Mouse (Mus musculus): ENCODE data around the gene Ticam1. TPM values are rescaled to one million over a fixed set of nuclear protein-coding genes. Genes with fewer than 3 reads are reported as not detected.

Gene Ticam1
- polyA plus RNA-seq, 1 experiment from 2014 or later = 2.4 TPM

DNA sequence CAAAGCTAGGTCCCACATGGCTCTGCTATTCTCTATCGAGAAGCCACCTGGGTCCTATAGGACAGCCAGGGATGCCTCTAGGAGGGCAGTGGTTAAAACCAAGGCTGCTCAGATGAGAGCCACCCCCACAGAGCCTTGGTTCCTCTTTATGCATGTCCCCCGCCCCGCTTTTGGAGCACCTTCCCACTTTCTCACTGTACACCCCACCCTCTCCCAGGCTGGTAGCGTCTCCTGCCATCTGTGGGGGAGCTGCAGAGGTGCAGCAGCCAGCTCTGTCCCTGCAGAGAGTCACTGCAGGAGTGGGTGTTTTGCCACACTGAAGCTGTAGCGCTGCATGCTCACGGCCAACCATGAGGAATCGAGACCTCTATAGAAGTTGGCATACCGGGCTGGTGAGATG lies 6.7 kb upstream of the Ticam1 start:
- no peak for ATAC-seq (ENCODE audit: insufficient read depth, low FRiP score, low TSS enrichment)
- Histone ChIP-seq H3K4me1 (ENCODE audit: control insufficient read depth, insufficient read depth, low read length) (no peaks in the 10 kb centered on the region), H3K9me3 (ENCODE audit: control insufficient read depth, low read length) (no peaks in the 10 kb centered on the region), H3K27me3 (ENCODE audit: control insufficient read depth, insufficient read depth, low read length) (no peaks in the 10 kb centered on the region), H3K27ac (ENCODE audit: low read depth, low read length) (no peak overlapping the region), H3K4me2 (ENCODE audit: low read depth) (no peak overlapping the region), H3K4me3 (ENCODE audit: low read depth, low read length) (no peak overlapping the region), H3K9ac (ENCODE audit: low read length) (no peak overlapping the region), H3K36me3 (ENCODE audit: control insufficient read depth, insufficient read depth, low read length) (peaks cover 4% of the 10 kb centered on the region)
- no peak for DNase-seq (ENCODE audit: low spot score)
- 92% methylated on average over 8 of the region's 8 CpGs for WGBS

DNA sequence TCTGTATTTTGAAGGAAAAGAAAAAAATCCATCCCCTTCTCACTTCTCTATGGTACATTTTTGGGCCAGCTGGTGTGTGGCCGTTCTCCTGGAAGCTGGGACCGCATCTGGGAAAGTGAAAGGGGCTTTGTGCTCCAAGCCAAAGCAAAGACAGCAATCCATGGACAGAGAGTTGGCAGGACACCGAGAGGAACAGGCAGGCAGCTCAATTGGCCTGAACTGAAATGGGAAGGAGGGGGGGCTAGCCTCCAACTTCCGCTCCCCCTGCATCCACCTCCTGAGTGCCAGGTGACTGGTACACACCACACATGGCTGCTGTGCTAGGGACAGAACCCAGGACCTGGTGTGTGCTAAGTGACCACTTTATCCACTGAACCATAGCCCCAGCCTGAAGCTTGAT lies 6.2 kb upstream of the Ticam1 start:
- Histone ChIP-seq H3K4me1 (ENCODE audit: control insufficient read depth, insufficient read depth, low read length) (no peaks in the 10 kb centered on the region), H3K9me3 (ENCODE audit: control insufficient read depth, low read length) (no peaks in the 10 kb centered on the region), H3K4me2 (ENCODE audit: low read depth) (no peak overlapping the region), H3K9ac (ENCODE audit: low read length) (no peak overlapping the region), H3K27ac (ENCODE audit: low read depth, low read length) (no peak overlapping the region), H3K36me3 (ENCODE audit: control insufficient read depth, insufficient read depth, low read length) (peaks cover 4% of the 10 kb centered on the region), H3K27me3 (ENCODE audit: control insufficient read depth, insufficient read depth, low read length) (no peaks in the 10 kb centered on the region), H3K4me3 (ENCODE audit: low read depth, low read length) (no peak overlapping the region)
- ATAC-seq (ENCODE audit: insufficient read depth, low FRiP score, low TSS enrichment) (no peak), DNase-seq (ENCODE audit: low spot score) (no peak)
- WGBS = 92% methylated on average over 4 of the region's 4 CpGs

DNA sequence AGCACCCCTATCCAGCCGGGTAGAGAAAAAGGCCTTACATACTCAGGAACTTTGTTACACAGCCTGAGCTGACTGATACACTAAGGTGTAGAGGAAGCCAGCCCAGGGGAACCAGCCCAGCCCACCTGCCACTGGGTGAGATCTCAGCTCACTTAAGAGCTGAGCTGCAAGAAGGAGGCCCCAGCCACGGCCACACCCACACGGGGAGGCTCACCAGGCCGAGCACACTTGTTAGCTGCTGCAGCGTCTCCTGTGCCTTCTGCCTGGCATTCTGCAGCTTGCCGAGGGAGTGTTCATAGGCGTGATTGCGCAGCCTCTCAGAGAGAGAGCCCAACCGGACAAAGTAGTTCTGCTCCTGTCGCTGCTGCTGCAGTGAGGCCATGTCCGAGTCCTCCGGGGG lies 4.6 kb upstream of the Ticam1 start:
- no peak overlapping the region for H3K4me2 ChIP-seq (ENCODE audit: low read depth)
- ATAC-seq (ENCODE audit: insufficient read depth, low FRiP score, low TSS enrichment) = no peak
- H3K4me3 ChIP-seq (ENCODE audit: low read depth, low read length) = no peak overlapping the region
- H3K9me3 ChIP-seq (ENCODE audit: control insufficient read depth, low read length) = no peaks in the 10 kb centered on the region
- no peak overlapping the region for H3K27ac ChIP-seq (ENCODE audit: low read depth, low read length)
- 0 out of 2 replicates have a peak, but pooled peaks cover 3% of the 10 kb centered on the region for H3K4me1 ChIP-seq (ENCODE audit: control insufficient read depth, insufficient read depth, low read length)
- no peaks in the 10 kb centered on the region for H3K27me3 ChIP-seq (ENCODE audit: control insufficient read depth, insufficient read depth, low read length)
- DNase-seq (ENCODE audit: low spot score) = no peak
- WGBS = 90% methylated on average over 12 of the region's 12 CpGs
- peaks cover 4% of the 10 kb centered on the region for H3K36me3 ChIP-seq (ENCODE audit: control insufficient read depth, insufficient read depth, low read length)
- no peak overlapping the region for H3K9ac ChIP-seq (ENCODE audit: low read length)

DNA sequence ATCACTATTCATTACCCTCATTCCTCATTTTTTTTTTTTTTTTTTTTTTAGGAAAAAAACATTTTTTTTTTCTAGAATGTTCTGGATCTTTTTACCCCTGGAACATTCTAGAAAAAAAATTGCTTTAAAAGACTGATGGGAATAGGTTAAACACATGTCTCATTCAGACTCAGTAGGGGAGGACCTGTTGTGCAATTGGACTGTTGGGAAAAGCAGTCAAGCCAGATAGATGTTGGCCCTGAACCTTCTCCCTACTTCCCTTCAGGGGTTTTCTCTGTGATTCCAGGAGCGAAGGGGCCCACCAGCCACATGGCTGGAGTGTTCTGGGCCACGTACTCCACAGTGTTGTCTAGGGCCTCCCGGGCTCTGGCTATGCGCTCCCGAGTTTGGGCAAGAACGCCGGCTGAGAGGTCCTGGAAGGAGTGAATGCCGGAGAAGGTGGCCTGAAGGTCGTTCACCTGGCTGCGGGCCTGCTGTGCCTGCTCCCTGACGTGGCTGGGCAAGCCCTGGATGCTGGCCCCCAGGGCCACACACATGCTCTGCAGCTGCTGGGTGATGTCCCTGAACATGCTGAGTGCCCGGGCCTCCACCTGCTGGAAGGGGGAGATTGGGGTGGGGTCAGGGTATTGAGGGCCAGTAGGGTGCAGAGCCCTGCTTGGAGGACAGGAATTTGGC lies 3.0 kb upstream of the Ticam1 start:
- no peak for ATAC-seq (ENCODE audit: insufficient read depth, low FRiP score, low TSS enrichment)
- Histone ChIP-seq H3K4me2 (ENCODE audit: low read depth) (no peak overlapping the region), H3K9ac (ENCODE audit: low read length) (no peak overlapping the region), H3K27ac (ENCODE audit: low read depth, low read length) (no peak overlapping the region), H3K27me3 (ENCODE audit: control insufficient read depth, insufficient read depth, low read length) (no peaks in the 10 kb centered on the region), H3K36me3 (ENCODE audit: control insufficient read depth, insufficient read depth, low read length) (peaks cover 2% of the 10 kb centered on the region; the same call in 1 of the 2 replicates), H3K9me3 (ENCODE audit: control insufficient read depth, low read length) (no peaks in the 10 kb centered on the region), H3K4me3 (ENCODE audit: low read depth, low read length) (no peak overlapping the region), H3K4me1 (ENCODE audit: control insufficient read depth, insufficient read depth, low read length) (0 out of 2 replicates have a peak, but pooled peaks cover 3% of the 10 kb centered on the region)
- no peak for DNase-seq (ENCODE audit: low spot score)
- 89% methylated on average over 12 of the region's 12 CpGs for WGBS

DNA sequence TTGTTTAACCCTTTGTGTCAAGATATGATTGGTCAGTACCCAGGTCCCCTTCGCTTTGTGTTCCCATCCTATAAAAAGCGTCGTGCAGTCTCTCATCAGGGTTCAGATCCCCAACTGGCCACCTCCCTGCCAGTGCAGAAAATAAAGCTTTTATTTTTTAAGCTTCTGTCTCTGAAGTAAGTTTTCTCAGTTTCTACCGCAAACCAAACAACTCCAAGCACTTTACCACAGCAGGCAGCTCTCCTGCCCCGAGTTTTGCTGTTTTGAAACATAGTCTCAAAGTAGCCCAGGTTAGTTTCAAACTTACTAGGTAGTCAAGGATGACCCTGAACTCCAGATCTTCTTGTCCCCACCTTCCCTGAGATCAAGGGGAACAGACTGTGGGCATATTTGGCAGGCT lies 1.8 kb upstream of the Ticam1 start:
- H3K4me1 ChIP-seq (ENCODE audit: control insufficient read depth, insufficient read depth, low read length) = 0 out of 2 replicates have a peak, but pooled peaks cover 3% of the 10 kb centered on the region
- H3K27me3 ChIP-seq (ENCODE audit: control insufficient read depth, insufficient read depth, low read length) = no peaks in the 10 kb centered on the region
- peaks cover 2% of the 10 kb centered on the region; the same call in 1 of the 2 replicates for H3K36me3 ChIP-seq (ENCODE audit: control insufficient read depth, insufficient read depth, low read length)
- WGBS = 86% methylated on average over 5 of the region's 5 CpGs
- H3K9me3 ChIP-seq (ENCODE audit: control insufficient read depth, low read length) = no peaks in the 10 kb centered on the region
- H3K9ac ChIP-seq (ENCODE audit: low read length) = no peak overlapping the region
- H3K4me3 ChIP-seq (ENCODE audit: low read depth, low read length) = no peak overlapping the region
- DNase-seq (ENCODE audit: low spot score) (no peak), ATAC-seq (ENCODE audit: insufficient read depth, low FRiP score, low TSS enrichment) (no peak)
- H3K27ac ChIP-seq (ENCODE audit: low read depth, low read length) = no peak overlapping the region
- H3K4me2 ChIP-seq (ENCODE audit: low read depth) = no peak overlapping the region

DNA sequence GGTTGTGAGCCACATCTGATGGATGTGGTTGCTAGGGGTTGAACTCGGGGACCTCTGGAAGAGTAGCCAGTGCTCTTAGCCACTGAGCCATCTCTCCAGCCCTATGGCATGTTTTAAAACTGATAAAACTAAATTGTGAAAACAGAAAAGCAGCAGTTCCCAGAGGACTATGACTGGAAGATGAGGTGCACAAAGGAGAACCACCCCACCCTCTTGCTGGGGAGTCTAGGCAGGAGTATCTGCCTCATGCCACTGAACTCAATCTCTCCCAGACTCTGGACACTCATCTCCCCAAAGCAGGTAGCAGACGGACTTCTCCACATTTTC lies 944 bp upstream of the Ticam1 start:
- H3K36me3 ChIP-seq (ENCODE audit: control insufficient read depth, insufficient read depth, low read length) = peaks cover 2% of the 10 kb centered on the region; the same call in 1 of the 2 replicates
- H3K27ac ChIP-seq (ENCODE audit: low read depth, low read length) = 0 out of 2 replicates have a peak overlapping the region, but pooled peaks have one; percentile 7
- DNase-seq (ENCODE audit: low spot score) (no peak), ATAC-seq (ENCODE audit: insufficient read depth, low FRiP score, low TSS enrichment) (no peak)
- 0 out of 2 replicates have a peak, but pooled peaks cover 3% of the 10 kb centered on the region for H3K4me1 ChIP-seq (ENCODE audit: control insufficient read depth, insufficient read depth, low read length)
- no peaks in the 10 kb centered on the region for H3K9me3 ChIP-seq (ENCODE audit: control insufficient read depth, low read length)
- H3K4me3 ChIP-seq (ENCODE audit: low read depth, low read length) = no peak overlapping the region
- no peaks in the 10 kb centered on the region for H3K27me3 ChIP-seq (ENCODE audit: control insufficient read depth, insufficient read depth, low read length)
- H3K9ac ChIP-seq (ENCODE audit: low read length) = no peak overlapping the region
- 54% methylated on average over 2 of the region's 2 CpGs for WGBS
- peak overlapping the region; percentile 51; the same call in 1 of the 2 replicates for H3K4me2 ChIP-seq (ENCODE audit: low read depth)

DNA sequence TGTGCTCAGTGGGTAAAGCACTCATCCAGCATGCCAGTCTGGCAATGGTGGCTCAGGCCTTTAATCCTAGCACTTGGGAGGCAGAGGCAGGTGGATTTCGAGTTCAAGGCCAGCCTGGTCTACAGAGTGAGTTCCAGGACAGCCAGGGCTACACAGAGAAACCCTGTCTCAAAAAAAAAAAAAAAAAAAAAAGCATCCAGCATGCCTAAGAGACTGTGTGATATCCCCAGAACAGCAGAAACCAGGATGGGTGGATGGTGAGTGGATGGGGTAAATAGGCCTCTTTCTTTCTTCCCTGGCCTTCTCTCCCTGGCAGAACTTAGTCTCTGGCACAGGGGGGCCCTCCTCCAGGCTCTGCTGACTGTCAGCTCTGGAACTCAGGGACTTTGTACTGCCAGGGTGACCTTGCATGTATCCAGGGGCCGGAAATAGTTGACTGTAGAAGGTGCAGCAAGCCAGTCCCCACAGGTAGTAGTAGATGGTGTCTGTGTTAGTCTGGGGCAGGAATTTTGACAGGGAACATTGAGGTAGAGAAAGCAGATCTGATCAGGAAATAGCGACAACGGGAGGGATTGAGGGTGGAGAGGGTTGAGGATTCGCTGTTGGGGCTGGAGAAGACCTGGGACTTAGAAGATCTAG lies 625 bp downstream of the Ticam1 start:
- Histone ChIP-seq H3K9me3 (ENCODE audit: control insufficient read depth, low read length) (no peaks in the 10 kb centered on the region), H3K9ac (ENCODE audit: low read length) (peak overlapping the region; percentile 48), H3K36me3 (ENCODE audit: control insufficient read depth, insufficient read depth, low read length) (no peaks in the 10 kb centered on the region; the same call in 1 of the 2 replicates), H3K4me1 (ENCODE audit: control insufficient read depth, insufficient read depth, low read length) (0 out of 2 replicates have a peak, but pooled peaks cover 3% of the 10 kb centered on the region), H3K27ac (ENCODE audit: low read depth, low read length) (no peak overlapping the region), H3K4me2 (ENCODE audit: low read depth) (peak overlapping the region; percentile 51), H3K4me3 (ENCODE audit: low read depth, low read length) (peak overlapping the region; percentile 36), H3K27me3 (ENCODE audit: control insufficient read depth, insufficient read depth, low read length) (no peaks in the 10 kb centered on the region)
- ATAC-seq (ENCODE audit: insufficient read depth, low FRiP score, low TSS enrichment) = no peak
- 28% methylated on average over 5 of the region's 5 CpGs for WGBS
- DNase-seq (ENCODE audit: low spot score) = peak; percentile 34

DNA sequence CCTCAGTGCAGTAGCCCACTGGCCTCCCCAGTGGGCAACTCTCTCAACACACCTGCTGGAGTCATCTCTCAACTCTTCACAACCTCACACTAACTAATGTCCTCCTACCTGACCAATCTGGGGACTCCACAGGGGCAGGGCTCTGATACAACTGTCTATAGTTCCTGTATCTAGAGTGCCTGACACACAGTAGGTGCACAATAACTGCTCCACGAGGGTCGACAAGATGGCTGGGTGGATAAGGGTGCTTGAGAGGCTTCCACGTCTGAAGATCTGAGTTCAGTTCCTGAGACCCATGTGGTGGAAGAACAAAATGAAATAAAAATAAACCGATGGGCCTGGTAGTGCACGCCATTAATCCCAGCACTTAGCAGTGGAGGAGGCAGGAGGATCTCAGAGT lies 2.6 kb downstream of the Ticam1 start:
- ATAC-seq (ENCODE audit: insufficient read depth, low FRiP score, low TSS enrichment) (no peak), DNase-seq (ENCODE audit: low spot score) (no peak)
- Histone ChIP-seq H3K27me3 (ENCODE audit: control insufficient read depth, insufficient read depth, low read length) (no peaks in the 10 kb centered on the region), H3K4me2 (ENCODE audit: low read depth) (no peak overlapping the region), H3K36me3 (ENCODE audit: control insufficient read depth, insufficient read depth, low read length) (no peaks in the 10 kb centered on the region), H3K4me3 (ENCODE audit: low read depth, low read length) (no peak overlapping the region), H3K4me1 (ENCODE audit: control insufficient read depth, insufficient read depth, low read length) (0 out of 2 replicates have a peak, but pooled peaks cover 3% of the 10 kb centered on the region), H3K9ac (ENCODE audit: low read length) (no peak overlapping the region), H3K27ac (ENCODE audit: low read depth, low read length) (no peak overlapping the region), H3K9me3 (ENCODE audit: control insufficient read depth, low read length) (no peaks in the 10 kb centered on the region)
- WGBS = 89% methylated on average over 5 of the region's 5 CpGs

DNA sequence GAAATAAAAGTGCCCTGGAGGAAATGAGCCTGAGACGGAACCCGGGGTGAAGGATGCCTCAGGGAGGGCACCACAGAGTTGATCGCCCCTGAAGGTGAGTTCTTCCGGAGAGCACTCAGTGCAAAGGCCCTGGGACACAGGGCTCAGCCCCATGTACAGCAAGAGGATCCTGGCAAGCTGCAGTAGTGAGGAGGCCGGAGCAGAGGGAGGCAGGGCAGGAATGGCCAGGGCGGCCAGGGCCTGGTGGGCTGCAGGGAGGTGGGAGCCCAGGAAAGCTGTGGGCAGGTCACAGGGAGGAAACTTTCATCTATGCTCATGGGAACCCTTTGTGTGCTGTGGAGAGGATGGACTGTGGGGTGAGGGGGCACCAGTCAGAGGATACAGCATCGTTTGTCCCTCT lies 3.1 kb downstream of the Ticam1 start:
- no peak overlapping the region for H3K4me3 ChIP-seq (ENCODE audit: low read depth, low read length)
- 85% methylated on average over 7 of the region's 7 CpGs for WGBS
- no peak overlapping the region for H3K4me2 ChIP-seq (ENCODE audit: low read depth)
- H3K27me3 ChIP-seq (ENCODE audit: control insufficient read depth, insufficient read depth, low read length) = no peaks in the 10 kb centered on the region
- no peak overlapping the region for H3K27ac ChIP-seq (ENCODE audit: low read depth, low read length)
- H3K36me3 ChIP-seq (ENCODE audit: control insufficient read depth, insufficient read depth, low read length) = no peaks in the 10 kb centered on the region
- H3K9me3 ChIP-seq (ENCODE audit: control insufficient read depth, low read length) = no peaks in the 10 kb centered on the region
- DNase-seq (ENCODE audit: low spot score) (no peak), ATAC-seq (ENCODE audit: insufficient read depth, low FRiP score, low TSS enrichment) (no peak)
- 0 out of 2 replicates have a peak, but pooled peaks cover 3% of the 10 kb centered on the region for H3K4me1 ChIP-seq (ENCODE audit: control insufficient read depth, insufficient read depth, low read length)
- H3K9ac ChIP-seq (ENCODE audit: low read length) = no peak overlapping the region
